Mouse (Mus musculus): ENCODE data around the gene Gpr88. TPM values are rescaled to one million over a fixed set of nuclear protein-coding genes. Genes with fewer than 3 reads are reported as not detected.

The Gpr88 gene
- polyA plus RNA-seq, 1 experiment from 2014 or later: 1.8 TPM

DNA sequence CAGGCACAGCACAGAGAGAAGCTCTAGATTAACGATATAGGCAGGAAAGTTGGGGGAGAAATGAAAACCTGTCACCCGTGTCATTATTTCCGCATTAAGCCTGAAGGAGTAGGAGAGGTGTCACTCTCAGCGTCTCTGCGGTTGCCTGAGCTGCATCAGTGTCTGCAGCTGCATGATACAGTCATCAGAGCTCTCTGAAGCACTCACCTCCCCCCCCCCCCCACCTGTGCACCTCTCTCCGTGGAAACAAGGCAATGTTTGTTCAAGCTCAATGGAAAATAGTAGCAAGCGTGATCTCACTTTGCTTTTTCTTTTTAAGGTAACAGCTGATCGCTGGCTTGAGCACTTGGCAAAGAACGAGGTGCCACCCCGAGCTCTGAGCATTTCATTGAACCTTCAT is 53.2 kb downstream of the Gpr88 start:
- DNase-seq: no peak
- no peak overlapping the region for H3K4me2 ChIP-seq (ENCODE audit: low read length)
- no peak overlapping the region for H3K9ac ChIP-seq (replicated peaks; ENCODE audit: low read length)
- no peak overlapping the region for H3K4me3 ChIP-seq (replicated peaks; ENCODE audit: low read depth, low read length)
- no peaks in the 10 kb centered on the region for H3K27me3 ChIP-seq (ENCODE audit: control insufficient read depth, insufficient read depth, low read length)
- no peak overlapping the region for H3K27ac ChIP-seq (replicated peaks; ENCODE audit: low read depth, low read length)
- 66% methylated on average over 10 of the region's 10 CpGs for WGBS
- ATAC-seq (ENCODE audit: low FRiP score, low TSS enrichment): no peak
- H3K36me3 ChIP-seq (ENCODE audit: control insufficient read depth, insufficient read depth, low read length): no peaks in the 10 kb centered on the region
- no peaks in the 10 kb centered on the region for H3K9me3 ChIP-seq (ENCODE audit: control insufficient read depth, low read length)
- H3K4me1 ChIP-seq (ENCODE audit: control insufficient read depth, insufficient read depth, low read length): no peaks in the 10 kb centered on the region

Other genes with a start within 250 kb of the Gpr88 start
- gene Slc30a7, start 246.1 kb downstream of the Gpr88 start, polyA plus RNA-seq (2014; fragmentation: Nextera tagmentation; extraction: Ambion mirVana): 19.6 and 26.8 TPM in 2 replicates
- gene Extl2, start 246.0 kb downstream of the Gpr88 start, polyA plus RNA-seq (2014; fragmentation: Nextera tagmentation; extraction: Ambion mirVana): 28.5 and 32.8 TPM in 2 replicates
- 30.1 and 43.6 TPM in 2 replicates for gene Vcam1, start 123.8 kb downstream of the Gpr88 start, polyA plus RNA-seq (2014; fragmentation: Nextera tagmentation; extraction: Ambion mirVana)
- gene Cdc14a, start 170.5 kb upstream of the Gpr88 start, polyA plus RNA-seq (2014; fragmentation: Nextera tagmentation; extraction: Ambion mirVana): 3.5 and 6.2 TPM in 2 replicates

All from midbrain, embryonic 14.5 days (tissue).